14 mouse cellular contexts compared by ENCODE assay signal in the genomic region with DNA sequence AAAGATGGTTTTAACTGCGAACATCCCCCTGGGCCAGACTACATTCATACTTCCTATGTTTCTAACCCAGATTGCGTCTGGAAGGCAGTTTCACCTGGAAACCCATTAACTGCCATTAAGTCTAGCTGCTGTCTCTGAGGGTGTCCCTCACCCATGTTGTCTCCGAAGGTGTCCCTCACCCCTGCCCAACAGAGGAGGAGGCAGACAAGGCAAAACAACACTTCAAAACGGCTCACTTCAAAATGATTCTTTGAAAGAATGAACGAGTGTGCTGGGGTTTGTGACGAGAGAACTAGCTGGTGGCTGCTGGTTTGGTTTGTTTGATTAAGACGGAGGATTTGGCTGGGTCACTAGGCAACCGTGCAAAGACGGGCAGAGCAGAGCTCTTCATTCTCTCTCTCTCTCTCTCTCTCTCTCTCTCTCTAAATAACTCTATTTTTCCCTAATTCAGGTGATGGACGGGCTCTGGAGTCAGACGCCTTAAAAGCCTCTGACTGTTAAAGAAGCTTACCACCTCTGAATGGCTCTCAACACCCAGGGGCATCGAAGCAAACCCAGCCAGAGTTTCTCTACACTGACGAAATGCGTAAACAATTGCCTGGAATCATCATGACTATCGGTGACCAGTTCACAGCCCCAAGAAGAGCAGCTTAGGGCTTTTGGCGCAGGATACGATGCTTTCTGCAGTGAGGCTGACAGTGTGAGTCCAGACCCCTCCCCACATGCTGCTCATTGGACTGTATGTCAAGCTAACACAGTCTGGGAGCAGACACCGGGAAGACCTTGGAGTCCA. TPM values are rescaled to one million over a fixed set of nuclear protein-coding genes. Genes with fewer than 3 reads are reported as not detected.
DNase-seq lines count a peak whose midpoint lies in the region; ATAC-seq and TF ChIP-seq lines count a peak whose summit lies in the region.
"Had no signal": no experiment of that assay in that cellular context is flagged by ENCODE, and none has a peak within 500 bp of the region (broad histone marks: within the 10 kb centered on the region; RNA-seq: fewer than 3 reads in every experiment).

No protein-coding gene starts in this region.

- WGBS in embryonic facial prominence, embryonic 12.5 days, result 24% methylated on average over 18 of the region's 18 CpGs
- WGBS in hindbrain, embryonic 15.5 days, result 13% methylated on average over 18 of the region's 18 CpGs
- 19% methylated on average over 18 of the region's 18 CpGs for WGBS in neural tube, embryonic 14.5 days

- 0 out of 2 replicates have a peak overlapping the region, but pooled peaks have one; percentile 0 for H3K4me2 ChIP-seq in embryonic facial prominence, embryonic 12.5 days (replicated peaks)
- peak overlapping the region; percentile 46 for H3K4me2 ChIP-seq in hindbrain, embryonic 15.5 days
- H3K4me2 ChIP-seq in neural tube, embryonic 14.5 days (ENCODE audit: low read depth, low read length), result no peak overlapping the region; the same call in 1 of the 2 replicates
- H3K4me2 ChIP-seq: embryonic facial prominence, embryonic 15.5 days had no signal

- DNase-seq in layer of hippocampus, adult 2 months (ENCODE audit: low spot score in 2 of 2), result no peak
- no peak for DNase-seq in layer of hippocampus, adult 11-12 months (ENCODE audit: low spot score)
- DNase-seq in ovary, postnatal 10 days (ENCODE audit: low spot score), result no peak
- DNase-seq in adrenal gland, postnatal 4 days (ENCODE audit: low spot score in 2 of 2), result no peak
- DNase-seq: heart, postnatal 14 days; layer of hippocampus, adult 9-11 months; right cerebral cortex, postnatal 4 days had no signal

- TF ChIP-seq CTCF in layer of hippocampus, adult 2 months (conservative IDR thresholded peaks at IDR 0.05), result no peak

- H3K36me3 ChIP-seq in embryonic facial prominence, embryonic 12.5 days, result no peaks in the 10 kb centered on the region
- H3K36me3 ChIP-seq in hindbrain, embryonic 15.5 days, result no peaks in the 10 kb centered on the region
- H3K36me3 ChIP-seq in neural tube, embryonic 14.5 days (ENCODE audit: control insufficient read depth, insufficient read depth, low read length), result no peaks in the 10 kb centered on the region
- H3K36me3 ChIP-seq: embryonic facial prominence, embryonic 15.5 days had no signal

- no peaks in the 10 kb centered on the region for H3K9me3 ChIP-seq in embryonic facial prominence, embryonic 12.5 days
- H3K9me3 ChIP-seq in hindbrain, embryonic 15.5 days, result no peaks in the 10 kb centered on the region
- no peaks in the 10 kb centered on the region for H3K9me3 ChIP-seq in neural tube, embryonic 14.5 days (ENCODE audit: control insufficient read depth, low read length)
- H3K9me3 ChIP-seq: embryonic facial prominence, embryonic 15.5 days had no signal

- ATAC-seq in embryonic facial prominence, embryonic 12.5 days (ENCODE audit: insufficient number of reproducible peaks, insufficient read depth, low FRiP score, low TSS enrichment), result no peak
- ATAC-seq in hindbrain, embryonic 15.5 days (ENCODE audit: low FRiP score, low read depth), result peak; percentile 52; the same call in 1 of the 2 replicates
- ATAC-seq in neural tube, embryonic 14.5 days (ENCODE audit: low read depth), result peak; percentile 59; the same call in 1 of the 2 replicates
- ATAC-seq in megakaryocyte-erythroid progenitor cell, adult 5-6 weeks (replicated peaks; ENCODE audit: low FRiP score, low TSS enrichment, poor library complexity, severe bottlenecking), result no peak
- ATAC-seq: Patski had no signal

- H3K4me1 ChIP-seq in embryonic facial prominence, embryonic 12.5 days, result peaks cover 21% of the 10 kb centered on the region
- peaks cover 42% of the 10 kb centered on the region for H3K4me1 ChIP-seq in hindbrain, embryonic 15.5 days (replicated peaks)
- H3K4me1 ChIP-seq in neural tube, embryonic 14.5 days (ENCODE audit: control insufficient read depth, insufficient read depth, low read length), result peaks cover 25% of the 10 kb centered on the region

- H3K27me3 ChIP-seq in embryonic facial prominence, embryonic 12.5 days, result 0 out of 2 replicates have a peak, but pooled peaks cover 5% of the 10 kb centered on the region
- no peaks in the 10 kb centered on the region; the same call in 1 of the 2 replicates for H3K27me3 ChIP-seq in hindbrain, embryonic 15.5 days
- no peaks in the 10 kb centered on the region for H3K27me3 ChIP-seq in neural tube, embryonic 14.5 days (ENCODE audit: control insufficient read depth, insufficient read depth, low read length)
- H3K27me3 ChIP-seq: embryonic facial prominence, embryonic 15.5 days; Patski had no signal

- H3K27ac ChIP-seq in layer of hippocampus, adult 2 months, result peak overlapping the region; percentile 44; the same call in 1 of the 2 replicates
- no peak overlapping the region for H3K27ac ChIP-seq in embryonic facial prominence, embryonic 12.5 days
- H3K27ac ChIP-seq in hindbrain, embryonic 15.5 days (replicated peaks), result peak overlapping the region; percentile 60
- H3K27ac ChIP-seq in neural tube, embryonic 14.5 days (ENCODE audit: low read depth, low read length), result peak overlapping the region; percentile 8
- H3K27ac ChIP-seq: embryonic facial prominence, embryonic 15.5 days had no signal

- H3K4me3 ChIP-seq in layer of hippocampus, adult 2 months, result peak overlapping the region; percentile 36
- no peak overlapping the region for H3K4me3 ChIP-seq in embryonic facial prominence, embryonic 12.5 days
- H3K4me3 ChIP-seq in hindbrain, embryonic 15.5 days, result peak overlapping the region; percentile 15
- H3K4me3 ChIP-seq in neural tube, embryonic 14.5 days (ENCODE audit: low read depth, low read length), result peak overlapping the region; percentile 1; the same call in 1 of the 2 replicates
- H3K4me3 ChIP-seq: embryonic facial prominence, embryonic 15.5 days had no signal

- H3K9ac ChIP-seq in embryonic facial prominence, embryonic 12.5 days, result no peak overlapping the region
- 0 out of 2 replicates have a peak overlapping the region, but pooled peaks have one; percentile 15 for H3K9ac ChIP-seq in hindbrain, embryonic 15.5 days
- no peak overlapping the region; the same call in 1 of the 2 replicates for H3K9ac ChIP-seq in neural tube, embryonic 14.5 days (replicated peaks; ENCODE audit: low read depth, low read length)
- H3K9ac ChIP-seq: embryonic facial prominence, embryonic 15.5 days had no signal

RNA-seq across cellular contexts. Expression of a gene that starts 22.7 kb away (rescaled TPM):
- total RNA-seq in layer of hippocampus, adult 2 months (2021), result 10 to 100 TPM; 59.4 to 69.6 TPM
- 1.2 and 1.3 TPM in 2 replicates for polyA plus RNA-seq in embryonic facial prominence, embryonic 12.5 days (2016; fragmentation: Nextera tagmentation; extraction: Ambion mirVana)
- polyA plus RNA-seq in hindbrain, embryonic 15.5 days (2015; fragmentation: Nextera tagmentation; extraction: Ambion mirVana), result 13.4 and 15.1 TPM in 2 replicates
- polyA plus RNA-seq in neural tube, embryonic 14.5 days (2014; fragmentation: Nextera tagmentation; extraction: Ambion mirVana), result 11.8 and 14.6 TPM in 2 replicates
- total RNA-seq in megakaryocyte-erythroid progenitor cell, adult 5-6 weeks (2014; fragmentation: Nextera tagmentation), result not detected in 2 replicates
- 0.61 TPM in 1 of 2 replicates, not detected in the other for total RNA-seq in megakaryocyte-erythroid progenitor cell, adult 5-6 weeks (2017)
- total RNA-seq in adrenal gland, postnatal 4 days (2021), result 1 to 10 TPM in 1 of 2 experiments, under 1 TPM in 1; 0.48 to 1.2 TPM
- total RNA-seq: liver, adult 2 months had no signal
- polyA plus RNA-seq: Patski had no signal

Comparison
In these comparisons a context has a peak if more than half of its experiments do, and no peak if none do; other contexts are left out.
1. ATAC-seq: peak in hindbrain, embryonic 15.5 days (single experiment) and neural tube, embryonic 14.5 days (single experiment); none in embryonic facial prominence, embryonic 12.5 days (single experiment) and megakaryocyte-erythroid progenitor cell, adult 5-6 weeks (single experiment).
2. RNA of a gene that starts 22.7 kb away (total RNA-seq): 59.4 to 69.6 TPM in layer of hippocampus, adult 2 months; 0.48 to 1.2 TPM in adrenal gland, postnatal 4 days and 0.61 TPM in megakaryocyte-erythroid progenitor cell, adult 5-6 weeks; every median in the first group is over 10 times any median in the second.